Mouse (Mus musculus): ENCODE results near the gene Klhl6.

GRCm38 (mm10) chr16:19920823-19921222 is 62.0 kb downstream of the Klhl6 start:
- TF ChIP-seq CTCF (IDR thresholded peaks at IDR 0.05; ENCODE audit: low read depth, low read length) (no peak), POLR2A (IDR thresholded peaks at IDR 0.05; ENCODE audit: borderline replicate concordance, low read depth, low read length) (no peak)
